Mouse (Mus musculus) adrenal gland, postnatal 10 days (tissue): Measurements from ENCODE around the gene Tex26. TPM values are rescaled to one million over a fixed set of nuclear protein-coding genes. Genes with fewer than 3 reads are reported as not detected.
A peak's percentile ranks its signal among the peaks of the same experiment; 100 is the strongest.

ENCODE experiments used
- DNase-seq: peaks from one replicate; pipeline ENCODE4 v3.0.0; 2021; ENCODE audit warnings: mixed read lengths
- total RNA-seq, 2 experiments: library from RNA; stranded (reverse); gene quantifications; 2 replicates each; pipeline ENCODE4 v1.2.3; 2021

Tex26 gene
- total RNA-seq, 2 experiments from 2014 or later, result 0.55 TPM; not detected in 1

- DNase-seq, result peak; percentile 68
Measured at GRCm38 (mm10) chr5:149488360-149489021, 49.0 kb downstream of the Tex26 start.

- DNase-seq, result peak; percentile 16
Measured at GRCm38 (mm10) chr5:149489136-149489535, 49.7 kb downstream of the Tex26 start.

GRCm38 (mm10) chr5:149490275-149490674 is 50.8 kb downstream of the Tex26 start:
- DNase-seq, result no peak

- no peak for DNase-seq
Measured at GRCm38 (mm10) chr5:149495655-149496054, 56.2 kb downstream of the Tex26 start.

- DNase-seq, result no peak
Measured at GRCm38 (mm10) chr5:149496401-149497066, 57.1 kb downstream of the Tex26 start.

- no peak for DNase-seq
Measured at GRCm38 (mm10) chr5:149499936-149500335, 60.5 kb downstream of the Tex26 start.

- DNase-seq, result no peak
Measured at GRCm38 (mm10) chr5:149503423-149504175, 64.1 kb downstream of the Tex26 start.

GRCm38 (mm10) chr5:149504985-149505384 is 65.5 kb downstream of the Tex26 start:
- no peak for DNase-seq

- no peak for DNase-seq
Measured at GRCm38 (mm10) chr5:149506033-149506432, 66.6 kb downstream of the Tex26 start.

- DNase-seq, result no peak
Measured at GRCm38 (mm10) chr5:149508094-149509029, 68.9 kb downstream of the Tex26 start.

GRCm38 (mm10) chr5:149510323-149510722 is 70.9 kb downstream of the Tex26 start:
- no peak for DNase-seq

- DNase-seq, result no peak
Measured at GRCm38 (mm10) chr5:149512695-149513094, 73.2 kb downstream of the Tex26 start.

- no peak for DNase-seq
Measured at GRCm38 (mm10) chr5:149513438-149514086, 74.1 kb downstream of the Tex26 start.

- DNase-seq, result peak; percentile 53
Measured at GRCm38 (mm10) chr5:149514087-149514671, 74.7 kb downstream of the Tex26 start.

GRCm38 (mm10) chr5:149514890-149515289 is 75.4 kb downstream of the Tex26 start:
- no peak for DNase-seq

GRCm38 (mm10) chr5:149517116-149517515 is 77.7 kb downstream of the Tex26 start:
- no peak for DNase-seq

Other genes with a start within 250 kb of the Tex26 start
- gene Alox5ap, start 174.9 kb upstream of the Tex26 start, total RNA-seq, result 10 to 100 TPM; 10.3 to 15.3 TPM
- gene Medag, start 27.9 kb upstream of the Tex26 start, total RNA-seq, result 1 to 10 TPM; 7.0 to 7.2 TPM
- under 1 TPM in 1 of 2 experiments, not detected in 1; 0.09 TPM for gene Wdr95, start 89.0 kb downstream of the Tex26 start, total RNA-seq
- gene Hsph1, start 196.7 kb downstream of the Tex26 start, total RNA-seq, result 10 to 100 TPM; 30.1 to 35.3 TPM
- gene B3glct, start 238.6 kb downstream of the Tex26 start, total RNA-seq, result 10 to 100 TPM; 16.6 to 18.1 TPM